Mouse (Mus musculus): ENCODE measurements at regions not wholly inside any gene's neighbourhood (a gene's known extent, or its start where the extent isn't known, plus 50 kb on each side); places are given as distances from the start of the nearest gene placed in this dataset.
"Not testable (repeated sequence)": the region's sequence is repeated elsewhere in the genome, so short reads cannot be mapped to it uniquely, and the experiment has no call there.

DNA sequence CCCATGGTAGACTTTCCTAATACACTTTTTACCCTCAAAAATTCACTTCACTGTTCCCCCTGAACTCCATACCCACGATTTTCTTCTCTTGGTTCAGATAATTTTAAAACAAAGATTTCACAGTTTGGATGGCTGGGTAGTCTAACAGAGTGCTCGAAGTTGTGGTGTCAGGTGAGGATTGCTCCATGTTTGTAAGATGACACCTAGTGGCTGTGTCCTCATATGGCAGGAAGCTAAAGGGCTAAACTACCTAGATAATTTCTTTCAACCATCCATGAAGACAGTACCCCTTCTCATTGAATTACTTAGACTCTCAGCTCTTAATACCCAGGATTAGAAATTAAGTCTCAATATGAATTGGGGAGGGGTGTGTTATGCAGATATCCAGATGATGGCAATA is 708.9 kb upstream of the Cypt1 start:
- DNase-seq (ENCODE audit: low spot score in 2 of 2) = peak in 1 of 2 experiments; percentile 1

GRCm38 (mm10) chrX:15846119-15846877 is 676.4 kb upstream of the Cypt1 start:
- DNase-seq (ENCODE audit: low spot score in 2 of 2) = not testable (repeated sequence)
